Mouse (Mus musculus): Measurements from ENCODE around the gene Mrpl9. TPM values are rescaled to one million over a fixed set of nuclear protein-coding genes. Genes with fewer than 3 reads are reported as not detected.

Gene Mrpl9
- polyA plus RNA-seq, 1 experiment from 2014 or later, result 57.2 TPM

DNA sequence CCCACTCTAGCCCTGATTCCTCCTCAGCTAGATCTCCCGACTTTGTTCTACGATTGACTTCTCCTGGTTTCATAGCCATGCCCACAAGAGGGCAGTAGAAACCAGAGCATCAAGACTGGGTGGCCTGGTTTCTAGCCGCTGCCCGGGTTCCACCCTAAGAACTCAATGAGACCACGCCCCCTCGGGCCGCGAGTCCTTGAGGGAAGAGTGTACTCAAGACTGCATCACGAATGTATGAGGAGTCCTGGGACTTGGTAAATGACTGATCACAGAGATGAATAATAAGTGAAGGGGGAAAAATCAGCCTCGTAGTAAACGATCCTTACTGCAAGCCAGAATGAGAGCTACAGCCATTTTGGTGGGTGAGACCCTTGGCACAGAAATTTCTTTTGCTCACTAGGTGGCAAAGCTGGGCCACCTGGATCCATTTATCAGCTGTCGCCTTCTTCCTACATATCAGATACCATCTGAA is 13.4 kb downstream of the Mrpl9 start:
- Histone ChIP-seq H3K4me3 (ENCODE audit: low read depth, low read length) (peak overlapping the region; percentile 24), H3K27me3 (replicated peaks; ENCODE audit: control insufficient read depth, insufficient read depth, low read length) (no peaks in the 10 kb centered on the region), H3K36me3 (ENCODE audit: control insufficient read depth, insufficient read depth, low read length) (no peaks in the 10 kb centered on the region), H3K4me1 (ENCODE audit: control insufficient read depth, insufficient read depth, low read length) (no peaks in the 10 kb centered on the region; the same call in 1 of the 2 replicates), H3K27ac (ENCODE audit: low read depth, low read length) (no peak overlapping the region), H3K9me3 (replicated peaks; ENCODE audit: control insufficient read depth, low read length) (no peaks in the 10 kb centered on the region), H3K4me2 (ENCODE audit: low read length) (peak overlapping the region; percentile 47), H3K9ac (ENCODE audit: low read length) (peak overlapping the region; percentile 14; the same call in 1 of the 2 replicates)
- ATAC-seq (peak; percentile 94), DNase-seq (ENCODE audit: low spot score) (peak; percentile 98)
- 2% methylated on average over 12 of the region's 12 CpGs for WGBS

DNA sequence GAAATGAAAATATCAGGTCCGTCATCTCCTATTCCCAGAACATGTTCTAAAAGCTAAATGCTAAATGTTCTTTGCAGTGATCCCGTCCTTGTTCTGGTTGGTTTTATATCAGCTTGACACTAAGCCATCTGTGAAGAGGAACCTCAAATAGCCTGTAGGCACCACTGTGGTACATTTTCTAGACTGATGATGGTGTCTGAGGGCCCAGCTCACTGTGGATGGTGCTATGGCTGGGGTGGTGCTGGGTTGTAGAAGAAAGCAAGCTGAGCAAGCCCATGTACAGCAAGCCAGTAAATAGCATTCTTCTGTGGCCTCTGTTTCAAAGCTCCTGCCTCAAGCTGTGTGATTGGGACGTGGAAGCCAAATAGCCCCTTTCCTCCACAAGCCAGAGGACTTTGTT is 13.9 kb downstream of the Mrpl9 start:
- H3K4me2 ChIP-seq (ENCODE audit: low read length), result peak overlapping the region; percentile 47; the same call in 1 of the 2 replicates
- no peak for DNase-seq (ENCODE audit: low spot score)
- no peaks in the 10 kb centered on the region for H3K9me3 ChIP-seq (replicated peaks; ENCODE audit: control insufficient read depth, low read length)
- H3K27ac ChIP-seq (ENCODE audit: low read depth, low read length), result peak overlapping the region; percentile 39; the same call in 1 of the 2 replicates
- peak overlapping the region; percentile 25; the same call in 1 of the 2 replicates for H3K9ac ChIP-seq (ENCODE audit: low read length)
- H3K36me3 ChIP-seq (ENCODE audit: control insufficient read depth, insufficient read depth, low read length), result no peaks in the 10 kb centered on the region
- 0 out of 2 replicates have a peak overlapping the region, but pooled peaks have one; percentile 24 for H3K4me3 ChIP-seq (ENCODE audit: low read depth, low read length)
- no peaks in the 10 kb centered on the region for H3K27me3 ChIP-seq (replicated peaks; ENCODE audit: control insufficient read depth, insufficient read depth, low read length)
- WGBS, result 87% methylated on average over 3 of the region's 3 CpGs
- H3K4me1 ChIP-seq (ENCODE audit: control insufficient read depth, insufficient read depth, low read length), result no peaks in the 10 kb centered on the region; the same call in 1 of the 2 replicates
- 0 out of 2 replicates have a peak, but pooled peaks have one; percentile 28 for ATAC-seq

DNA sequence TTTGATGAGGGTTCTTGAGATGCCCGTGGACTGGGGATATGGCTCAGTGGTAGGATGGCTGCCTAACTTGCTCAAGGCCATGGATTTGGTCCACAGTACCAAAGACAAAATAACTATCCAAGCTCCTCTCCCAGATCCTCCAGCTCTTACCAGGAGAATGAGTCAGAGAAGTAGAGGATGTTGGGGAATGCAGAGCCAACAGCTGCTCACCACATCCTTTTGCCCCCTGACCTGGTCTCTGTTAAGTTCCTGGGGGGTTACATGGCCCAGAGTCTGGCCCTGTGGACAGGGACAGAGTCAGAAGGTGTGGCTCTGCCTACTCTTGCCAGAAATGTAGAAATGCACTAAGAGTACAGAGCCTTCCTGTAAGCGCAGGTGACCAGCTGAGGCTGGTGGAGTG is 16.7 kb downstream of the Mrpl9 start:
- Histone ChIP-seq H3K27ac (ENCODE audit: low read depth, low read length) (no peak overlapping the region), H3K4me3 (ENCODE audit: low read depth, low read length) (no peak overlapping the region), H3K4me1 (ENCODE audit: control insufficient read depth, insufficient read depth, low read length) (peaks cover 12% of the 10 kb centered on the region), H3K9ac (ENCODE audit: low read length) (no peak overlapping the region), H3K36me3 (ENCODE audit: control insufficient read depth, insufficient read depth, low read length) (no peaks in the 10 kb centered on the region), H3K4me2 (ENCODE audit: low read length) (no peak overlapping the region), H3K27me3 (replicated peaks; ENCODE audit: control insufficient read depth, insufficient read depth, low read length) (no peaks in the 10 kb centered on the region), H3K9me3 (replicated peaks; ENCODE audit: control insufficient read depth, low read length) (no peaks in the 10 kb centered on the region)
- ATAC-seq (no peak), DNase-seq (ENCODE audit: low spot score) (no peak)
- 93% methylated on average over 2 of the region's 2 CpGs for WGBS

DNA sequence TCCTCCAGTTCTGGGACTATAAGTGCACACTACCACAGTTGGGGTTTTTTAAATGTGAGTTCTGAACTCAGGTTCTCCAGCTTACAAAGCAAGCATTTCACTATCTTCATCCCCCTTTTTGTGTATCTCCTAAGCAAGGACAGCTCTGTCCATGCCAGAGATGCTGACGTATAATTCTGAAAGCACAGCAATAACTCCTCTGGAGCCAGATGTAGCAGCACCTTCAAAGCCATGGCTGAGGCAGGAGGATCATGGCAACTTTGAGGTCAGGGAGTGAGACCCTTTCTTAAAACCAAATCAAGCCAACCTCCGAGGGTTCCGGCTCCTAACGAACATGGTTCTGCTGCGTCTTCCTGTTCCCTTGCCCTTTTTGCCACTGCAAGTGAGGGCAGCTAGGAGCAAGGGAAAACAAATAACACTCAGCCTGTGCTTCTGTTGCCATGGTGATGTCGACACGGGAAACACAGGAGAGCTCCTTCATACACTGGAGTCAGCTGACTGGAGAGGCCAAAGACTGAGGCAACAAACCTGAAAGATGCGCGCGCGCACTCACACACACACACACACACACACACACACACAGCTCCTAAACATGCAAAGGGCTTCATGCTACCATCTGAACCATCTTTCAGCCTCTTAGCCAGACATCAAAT is 20.9 kb downstream of the Mrpl9 start:
- H3K4me3 ChIP-seq (ENCODE audit: low read depth, low read length), result no peak overlapping the region
- peak overlapping the region; percentile 19 for H3K4me2 ChIP-seq (ENCODE audit: low read length)
- DNase-seq (ENCODE audit: low spot score), result peak; percentile 86
- no peaks in the 10 kb centered on the region for H3K27me3 ChIP-seq (replicated peaks; ENCODE audit: control insufficient read depth, insufficient read depth, low read length)
- H3K27ac ChIP-seq (ENCODE audit: low read depth, low read length), result peak overlapping the region; percentile 94
- peak; percentile 69 for ATAC-seq
- H3K36me3 ChIP-seq (ENCODE audit: control insufficient read depth, insufficient read depth, low read length), result no peaks in the 10 kb centered on the region
- H3K9me3 ChIP-seq (replicated peaks; ENCODE audit: control insufficient read depth, low read length), result no peaks in the 10 kb centered on the region
- 32% methylated on average over 10 of the region's 11 CpGs for WGBS
- H3K9ac ChIP-seq (ENCODE audit: low read length), result 0 out of 2 replicates have a peak overlapping the region, but pooled peaks have one; percentile 4
- H3K4me1 ChIP-seq (ENCODE audit: control insufficient read depth, insufficient read depth, low read length), result peaks cover 25% of the 10 kb centered on the region

DNA sequence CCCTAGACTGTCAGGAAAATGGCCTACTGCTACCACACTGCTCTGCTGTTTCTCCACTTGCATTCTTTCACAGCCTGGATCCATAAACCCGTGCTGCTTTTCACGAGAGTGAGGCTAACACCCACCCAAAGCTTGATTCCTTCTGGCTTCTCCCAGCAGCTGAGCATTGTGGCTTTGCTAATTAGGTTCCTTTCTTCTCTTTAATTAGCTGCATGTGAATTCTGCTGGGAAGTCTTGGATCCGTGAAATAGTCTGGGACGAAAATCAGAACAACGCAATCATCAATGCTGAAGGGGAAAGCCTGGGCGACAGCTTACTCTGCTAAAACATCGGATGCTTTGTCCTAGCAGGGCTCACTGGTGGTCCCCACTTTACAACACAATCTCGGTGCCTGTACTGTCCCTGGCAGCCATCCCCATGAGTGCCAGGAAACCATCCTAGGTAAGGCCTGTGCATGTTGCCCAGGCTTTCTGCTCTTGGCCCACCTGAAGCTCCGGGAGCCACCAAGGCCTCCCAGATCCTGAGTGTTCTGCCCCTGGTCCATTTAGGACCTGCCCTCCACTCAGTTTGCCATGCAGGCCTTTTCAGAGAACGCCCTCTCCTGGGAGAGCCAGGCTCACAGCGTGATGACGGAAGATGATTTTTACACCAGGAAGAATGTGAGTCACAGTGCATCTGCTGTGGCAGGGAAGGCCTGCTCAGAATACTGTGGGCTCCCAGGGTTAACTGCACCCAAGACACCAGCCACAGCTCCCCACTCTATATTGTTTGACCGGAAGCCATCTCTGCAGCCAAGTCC is 22.7 kb downstream of the Mrpl9 start:
- DNase-seq (ENCODE audit: low spot score), result peak; percentile 90
- H3K36me3 ChIP-seq (ENCODE audit: control insufficient read depth, insufficient read depth, low read length), result no peaks in the 10 kb centered on the region
- H3K9ac ChIP-seq (ENCODE audit: low read length), result peak overlapping the region; percentile 54
- no peak overlapping the region for H3K4me3 ChIP-seq (ENCODE audit: low read depth, low read length)
- peak overlapping the region; percentile 94 for H3K27ac ChIP-seq (ENCODE audit: low read depth, low read length)
- no peak overlapping the region for H3K4me2 ChIP-seq (ENCODE audit: low read length)
- H3K27me3 ChIP-seq (replicated peaks; ENCODE audit: control insufficient read depth, insufficient read depth, low read length), result no peaks in the 10 kb centered on the region
- peaks cover 25% of the 10 kb centered on the region for H3K4me1 ChIP-seq (ENCODE audit: control insufficient read depth, insufficient read depth, low read length)
- H3K9me3 ChIP-seq (replicated peaks; ENCODE audit: control insufficient read depth, low read length), result no peaks in the 10 kb centered on the region
- peak; percentile 78 for ATAC-seq
- WGBS, result 19% methylated on average over 13 of the region's 13 CpGs

DNA sequence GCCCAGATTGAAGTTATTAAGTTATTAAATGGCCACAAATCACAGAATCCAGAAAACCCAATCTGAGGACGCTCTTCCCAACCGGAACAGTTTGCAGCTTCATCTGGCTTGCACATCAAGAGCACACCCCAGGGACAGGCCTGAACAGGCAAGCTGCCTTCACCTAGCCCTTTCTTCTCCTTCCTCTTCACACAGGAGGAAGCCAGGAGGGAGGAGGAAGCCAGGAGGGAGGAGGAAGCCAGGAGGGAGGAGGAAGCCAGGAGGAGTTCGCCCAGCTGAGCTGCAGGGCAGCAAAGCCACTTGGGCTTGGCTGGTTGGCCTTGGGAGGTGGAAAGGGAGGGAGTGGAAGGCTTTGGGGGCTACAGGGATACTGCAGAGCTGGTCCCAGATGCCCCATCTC is 25.8 kb downstream of the Mrpl9 start:
- no peak overlapping the region for H3K27ac ChIP-seq (ENCODE audit: low read depth, low read length)
- H3K4me1 ChIP-seq (ENCODE audit: control insufficient read depth, insufficient read depth, low read length), result peaks cover 36% of the 10 kb centered on the region
- H3K9ac ChIP-seq (ENCODE audit: low read length), result no peak overlapping the region
- H3K9me3 ChIP-seq (replicated peaks; ENCODE audit: control insufficient read depth, low read length), result no peaks in the 10 kb centered on the region
- no peak for DNase-seq (ENCODE audit: low spot score)
- no peak for ATAC-seq
- H3K4me2 ChIP-seq (ENCODE audit: low read length), result no peak overlapping the region
- H3K4me3 ChIP-seq (ENCODE audit: low read depth, low read length), result no peak overlapping the region
- H3K36me3 ChIP-seq (ENCODE audit: control insufficient read depth, insufficient read depth, low read length), result no peaks in the 10 kb centered on the region
- WGBS, result 49% methylated on average over 3 of the region's 3 CpGs
- no peaks in the 10 kb centered on the region for H3K27me3 ChIP-seq (replicated peaks; ENCODE audit: control insufficient read depth, insufficient read depth, low read length)

DNA sequence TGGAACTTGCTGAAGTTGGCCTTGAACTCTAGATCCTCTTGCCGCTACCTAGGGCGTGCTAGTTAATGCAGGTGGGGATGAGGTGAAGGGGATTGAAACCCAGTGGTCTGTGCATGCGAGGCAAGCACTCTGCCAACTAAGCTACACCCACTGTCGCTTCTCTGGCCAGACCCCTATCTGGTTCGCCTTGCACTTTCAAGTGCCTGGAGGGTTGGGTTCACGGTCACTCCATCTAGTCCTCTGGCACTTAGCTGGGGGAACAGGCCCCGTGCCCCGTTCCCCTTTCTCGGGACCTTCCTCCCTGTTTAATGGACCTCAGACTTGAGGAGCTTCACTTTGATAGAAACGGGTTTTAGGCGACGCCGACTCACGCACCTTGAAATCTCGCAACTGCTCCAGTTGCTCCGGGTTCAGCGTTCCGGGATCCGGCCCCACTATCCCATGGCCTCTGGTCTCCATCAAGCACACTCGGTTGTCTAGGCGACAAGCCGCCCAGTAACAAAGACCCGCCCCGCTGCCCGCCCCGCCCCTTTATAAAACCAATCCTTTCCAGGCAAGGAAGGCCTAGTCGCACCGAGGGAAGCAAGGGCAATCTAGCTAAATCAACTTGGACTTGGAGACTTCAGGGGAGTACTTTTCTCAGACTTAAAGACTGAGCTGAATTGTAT is 29.5 kb downstream of the Mrpl9 start:
- H3K9ac ChIP-seq (ENCODE audit: low read length), result peak overlapping the region; percentile 2; the same call in 1 of the 2 replicates

DNA sequence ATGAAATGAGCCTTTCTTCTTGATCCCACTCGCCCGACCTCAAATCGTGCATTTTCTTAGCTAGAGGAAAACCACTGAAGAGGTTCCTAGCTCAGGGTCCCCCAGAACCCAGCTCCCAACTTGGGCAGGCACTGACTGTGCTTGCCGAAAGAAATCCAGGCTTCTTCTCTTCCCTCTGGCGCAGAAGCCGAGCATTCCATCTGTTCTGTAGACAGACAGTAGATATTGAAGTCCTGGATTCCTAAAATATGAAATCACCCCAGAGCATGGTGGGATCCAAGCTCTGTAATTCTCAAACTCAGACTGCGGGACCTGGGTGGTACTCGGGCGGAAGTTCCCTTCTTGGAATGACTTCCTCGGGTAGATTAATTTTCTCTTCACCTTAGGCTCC is 30.0 kb downstream of the Mrpl9 start:
- peak overlapping the region; percentile 1; the same call in 1 of the 2 replicates for H3K27ac ChIP-seq (ENCODE audit: low read depth, low read length)
- H3K27me3 ChIP-seq (replicated peaks; ENCODE audit: control insufficient read depth, insufficient read depth, low read length), result no peaks in the 10 kb centered on the region
- peak overlapping the region; percentile 2; the same call in 1 of the 2 replicates for H3K9ac ChIP-seq (ENCODE audit: low read length)
- no peaks in the 10 kb centered on the region for H3K36me3 ChIP-seq (ENCODE audit: control insufficient read depth, insufficient read depth, low read length)
- peak overlapping the region; percentile 54 for H3K4me2 ChIP-seq (ENCODE audit: low read length)
- ATAC-seq, result no peak
- no peaks in the 10 kb centered on the region for H3K9me3 ChIP-seq (replicated peaks; ENCODE audit: control insufficient read depth, low read length)
- 44% methylated on average over 10 of the region's 10 CpGs for WGBS
- H3K4me1 ChIP-seq (ENCODE audit: control insufficient read depth, insufficient read depth, low read length), result peaks cover 24% of the 10 kb centered on the region
- H3K4me3 ChIP-seq (ENCODE audit: low read depth, low read length), result no peak overlapping the region
- DNase-seq (ENCODE audit: low spot score), result no peak

More for the DNA sequence above, 29.5 kb downstream of the Mrpl9 start:
- Histone ChIP-seq H3K9me3 (replicated peaks; ENCODE audit: control insufficient read depth, low read length) (no peaks in the 10 kb centered on the region), H3K4me1 (ENCODE audit: control insufficient read depth, insufficient read depth, low read length) (peaks cover 24% of the 10 kb centered on the region), H3K27ac (ENCODE audit: low read depth, low read length) (peak overlapping the region; percentile 1; the same call in 1 of the 2 replicates), H3K4me3 (ENCODE audit: low read depth, low read length) (peak overlapping the region; percentile 22), H3K4me2 (ENCODE audit: low read length) (peak overlapping the region; percentile 54), H3K36me3 (ENCODE audit: control insufficient read depth, insufficient read depth, low read length) (no peaks in the 10 kb centered on the region), H3K27me3 (replicated peaks; ENCODE audit: control insufficient read depth, insufficient read depth, low read length) (no peaks in the 10 kb centered on the region)
- WGBS, result 11% methylated on average over 28 of the region's 28 CpGs
- ATAC-seq, result peak; percentile 72
- peak; percentile 73 for DNase-seq (ENCODE audit: low spot score)

Measured in forebrain, embryonic 14.5 days (tissue).